Mouse (Mus musculus) myocyte (in vitro differentiated cells): ENCODE results near the gene Fgd3.

Experiments used
- POLR2A ChIP-seq: IDR thresholded peaks from one replicate; pipeline ENCODE4 v1.6.1; 2011; ENCODE audit warnings: low read depth, mild to moderate bottlenecking, control low read depth, moderate library complexity; ENCODE audit not compliant: insufficient read length
- USF1 ChIP-seq: IDR thresholded peaks from one replicate; pipeline ENCODE4 v1.6.1; 2011; ENCODE audit warnings: low read depth, mild to moderate bottlenecking, control low read depth, moderate library complexity

- TF ChIP-seq POLR2A (no peak), USF1 (no peak)
Measured at GRCm38 (mm10) chr13:49322169-49322568, 2.1 kb upstream of the Fgd3 start.
